Mouse (Mus musculus) testis, adult 2 months (tissue): ENCODE measurements around the gene Ten1.

Source experiments
- CTCF ChIP-seq: fragments of 200-500 bp; IDR thresholded peaks from 2 replicates; pipeline ENCODE4 v1.5.1; 2012; ENCODE audit warnings: low read depth, mild to moderate bottlenecking, inconsistent platforms, low read length, moderate library complexity; ENCODE audit not compliant: control insufficient read depth, insufficient read depth, insufficient replicate concordance
- POLR2A ChIP-seq: fragments of 200-500 bp; IDR thresholded peaks from 2 replicates; pipeline ENCODE4 v1.6.1; 2012; ENCODE audit warnings: low read depth, mild to moderate bottlenecking, inconsistent platforms, low read length, moderate library complexity; ENCODE audit not compliant: control insufficient read depth

DNA sequence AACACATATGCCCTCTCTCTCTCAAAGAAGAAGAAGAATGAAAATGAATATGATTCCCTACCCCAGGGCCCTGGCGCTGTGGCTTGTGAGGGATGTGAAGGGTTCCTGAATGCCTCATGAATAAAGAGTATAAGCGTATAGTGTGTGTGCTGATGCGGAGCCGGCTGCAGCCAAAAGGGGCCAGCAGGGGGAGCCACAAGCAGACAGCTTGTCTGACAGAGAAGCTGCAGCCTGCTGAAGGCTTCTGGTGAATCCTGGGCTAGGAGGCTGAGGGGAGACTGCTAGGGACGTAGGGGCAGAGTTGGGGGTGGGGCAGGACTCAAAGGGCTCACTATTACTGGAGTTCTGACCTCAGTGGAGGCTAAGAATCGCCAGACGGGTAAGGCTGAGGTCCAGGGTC lies 16.5 kb downstream of the Ten1 start:
- 0 out of 2 replicates have a peak, but pooled peaks have one; percentile 23 for TF ChIP-seq CTCF
- no peak for TF ChIP-seq POLR2A
